Mouse (Mus musculus) testis, postnatal 10 days (tissue): ENCODE measurements around the gene Zfp773.
A peak's percentile ranks its signal among the peaks of the same experiment; 100 is the strongest.
"Not testable (repeated sequence)": the region's sequence is repeated elsewhere in the genome, so short reads cannot be mapped to it uniquely, and the experiment has no call there.

Experiments used
- DNase-seq: peaks from one replicate; pipeline ENCODE4 v3.0.0; 2021; ENCODE audit warnings: low spot score

The Zfp773 gene

GRCm38 (mm10) chr7:7136379-7136866 lies at the start of gene Zfp773:
Zfp773 (minus strand) TSS chr7:7136755.
- DNase-seq = peak; percentile 68

GRCm38 (mm10) chr7:7185897-7186296 lies 49.3 kb upstream of the Zfp773 start:
- DNase-seq = no peak

DNA sequence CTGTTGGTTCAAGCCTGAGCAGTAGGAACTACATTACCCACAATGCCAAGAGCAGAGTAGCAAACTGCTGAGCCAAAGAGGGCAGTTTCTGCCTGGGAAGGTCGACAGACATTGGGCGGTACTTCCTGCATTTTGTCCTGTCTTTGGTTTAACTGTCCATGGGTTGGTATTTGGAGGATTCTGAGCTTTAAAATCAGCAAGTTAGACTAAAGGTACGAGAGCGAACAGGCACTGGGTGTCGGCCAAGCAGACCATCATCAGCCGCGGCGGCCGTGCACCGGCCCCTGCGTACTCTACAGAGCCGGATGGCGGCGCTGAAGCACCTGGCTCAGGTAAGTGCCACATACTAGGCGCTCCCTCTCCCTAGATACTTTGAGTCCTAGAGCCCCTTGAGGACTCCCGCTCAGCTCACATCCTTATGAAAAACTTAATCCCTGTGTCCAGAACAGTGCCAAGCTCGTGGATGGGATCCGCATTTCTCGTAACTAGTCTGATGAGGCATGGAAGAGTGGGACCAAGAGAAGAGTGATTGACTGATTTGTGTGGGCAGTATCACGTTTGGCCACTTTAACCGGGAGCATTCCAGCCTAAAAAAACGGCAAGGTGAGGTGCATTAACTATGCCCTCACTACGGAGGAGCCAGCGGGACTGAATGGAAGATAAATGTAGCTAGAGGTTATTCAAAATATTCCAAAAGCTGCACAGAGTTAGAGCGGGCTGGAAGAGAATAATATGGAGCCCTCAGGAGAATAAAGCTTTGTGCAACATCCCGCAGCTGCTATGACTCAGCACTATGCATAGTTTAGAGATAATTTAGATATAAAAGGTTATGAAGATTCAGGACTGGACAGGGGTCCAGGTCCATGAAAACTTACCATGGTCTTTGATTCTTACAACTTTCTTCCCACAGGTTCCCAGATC lies 34.9 kb upstream of the Zfp773 start, which contains the start of gene Zfp418:
Zfp418 (plus strand) TSS at position 104 of the 921 bp plus-strand sequence.
- peak; percentile 48 for DNase-seq

GRCm38 (mm10) chr7:7145991-7146608 lies 9.5 kb upstream of the Zfp773 start:
- no peak for DNase-seq

DNA sequence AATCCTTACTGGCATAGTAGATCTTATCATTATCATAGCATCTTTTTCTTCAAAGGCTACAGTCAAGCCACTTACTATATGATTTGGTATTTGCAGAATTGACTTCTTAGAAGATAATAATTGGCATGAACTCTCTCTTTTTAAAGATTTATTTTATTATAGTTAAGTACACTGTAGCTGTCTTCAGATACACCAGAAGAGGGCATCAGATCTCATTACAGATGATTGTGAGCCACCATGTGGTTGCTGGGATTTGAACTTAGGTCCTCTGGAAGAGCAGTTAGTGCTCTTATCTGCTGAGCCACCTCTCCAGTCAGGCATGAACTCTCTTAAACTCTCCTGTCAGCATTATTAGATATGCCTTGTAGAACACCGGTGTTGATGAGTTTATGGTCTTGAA lies 7.7 kb upstream of the Zfp773 start:
- DNase-seq = no peak

DNA sequence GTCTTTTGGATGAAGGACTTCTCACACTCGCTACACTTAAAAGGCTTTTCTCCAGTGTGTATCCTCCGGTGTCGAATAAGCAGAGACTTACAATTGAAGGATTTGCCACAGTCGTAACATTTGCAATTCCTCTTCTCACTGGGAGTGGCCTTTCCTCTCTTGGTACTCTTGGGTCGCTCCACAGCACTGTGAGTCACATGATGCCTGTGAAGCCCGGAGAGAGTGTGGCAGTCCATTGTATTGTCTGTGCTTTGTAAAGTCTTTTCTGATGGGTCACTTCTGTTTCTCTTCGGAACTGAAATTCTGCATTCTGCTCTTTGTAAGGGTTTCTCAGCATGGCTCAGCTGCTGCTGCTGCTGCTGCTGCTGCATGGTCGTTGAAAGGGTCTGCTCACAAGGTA lies 3.8 kb downstream of the Zfp773 start:
- DNase-seq = no peak

GRCm38 (mm10) chr7:7130491-7131124 lies 5.9 kb downstream of the Zfp773 start:
- DNase-seq = not testable (repeated sequence)

GRCm38 (mm10) chr7:7121602-7121980 lies 15.0 kb downstream of the Zfp773 start:
- DNase-seq = no peak

DNA sequence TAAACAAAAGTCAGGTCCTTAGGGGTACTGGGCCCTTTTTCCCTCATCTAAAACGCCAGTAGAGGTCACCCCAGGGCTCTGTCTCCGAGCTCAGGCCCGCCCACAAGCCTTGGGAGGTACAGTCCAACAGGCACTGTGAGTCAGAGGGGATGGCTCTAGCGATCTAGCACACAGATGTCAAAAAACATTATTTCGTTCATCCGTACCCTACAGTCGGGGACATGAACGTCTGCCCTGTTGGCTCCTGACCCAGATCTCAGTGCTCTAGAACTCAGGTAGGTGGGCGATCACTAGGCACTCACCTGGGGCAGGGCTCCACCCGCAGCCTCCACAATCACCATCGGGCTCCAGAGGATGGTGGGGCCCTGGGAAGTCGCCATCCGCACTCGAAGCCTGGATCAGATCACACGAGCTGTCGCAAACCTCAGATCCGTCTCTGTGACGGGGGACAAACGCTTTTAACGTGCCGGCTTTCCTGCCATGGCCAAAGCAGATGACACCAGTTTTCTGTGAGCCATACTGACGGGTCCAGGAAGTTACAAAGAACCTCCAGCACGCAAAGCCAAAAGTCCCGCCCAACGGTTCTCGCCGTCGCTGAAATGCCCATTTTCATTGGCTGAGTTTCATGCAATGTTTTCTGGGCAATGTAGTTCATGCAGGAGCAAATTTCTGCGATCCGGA lies 15.5 kb downstream of the Zfp773 start, which contains the start of gene Zfp954:
Zfp954 (minus strand) TSS at position 568 of the 681 bp plus-strand sequence.
- peak; percentile 76 for DNase-seq

DNA sequence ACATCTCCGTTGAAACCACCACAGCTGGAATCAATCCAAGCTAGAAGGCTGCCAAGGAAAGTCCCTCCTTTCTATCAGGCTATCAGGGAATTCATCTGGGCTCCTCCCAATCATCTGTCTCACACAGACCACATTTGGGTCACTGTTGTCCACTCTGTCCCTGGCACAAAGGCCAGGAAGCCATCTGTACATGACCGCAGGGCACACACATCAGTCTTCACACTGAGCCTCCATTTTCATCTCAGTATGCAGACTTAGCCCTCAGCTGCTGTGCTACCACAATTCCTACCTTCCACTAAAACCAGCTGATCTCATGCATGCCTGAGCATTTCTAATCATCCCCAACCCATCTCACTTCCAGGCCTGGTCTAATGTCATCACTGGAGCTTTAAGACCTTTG lies 18.1 kb downstream of the Zfp773 start:
- DNase-seq = no peak

DNA sequence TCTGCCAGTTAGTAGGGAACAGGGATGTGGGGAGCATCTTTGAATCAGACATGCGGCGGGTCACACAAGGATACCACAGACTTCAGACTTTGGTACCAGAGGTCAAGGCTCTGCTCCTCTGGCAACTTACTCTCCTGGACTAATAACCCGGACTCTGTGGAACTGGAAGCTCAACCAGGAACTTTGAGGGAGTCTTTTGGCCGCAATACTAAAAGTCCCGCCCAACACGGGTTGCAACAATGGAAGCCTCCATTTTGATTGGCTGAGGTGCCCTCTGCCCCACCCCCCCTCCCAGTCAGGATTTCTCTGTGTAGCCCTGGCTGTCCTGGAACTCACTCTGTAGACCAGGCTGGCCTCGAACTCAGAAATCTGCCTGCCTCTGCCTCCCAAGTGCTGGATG lies 28.1 kb downstream of the Zfp773 start:
- no peak for DNase-seq
